Mouse (Mus musculus) MEL (cell line): ENCODE data around the gene Gtpbp1. TPM values are rescaled to one million over a fixed set of nuclear protein-coding genes. Genes with fewer than 3 reads are reported as not detected.

Source experiments
- DNase-seq: peaks from one replicate; pipeline ENCODE4 v3.0.0; 2011; ENCODE audit warnings: low read depth, low spot score
- H3K27ac ChIP-seq: 2 replicates; pipeline ENCODE4 v1.5.1; 2012; ENCODE audit warnings: low read depth, mild to moderate bottlenecking, control low read depth, low read length, moderate library complexity; ENCODE audit not compliant: control insufficient read depth
- H3K27me3 ChIP-seq, 2 experiments: fragments of 150-350 bp in 1 of 2; sonication (generic) in 1 of 2; 2 replicates each; pipeline ENCODE4 v1.6.1; 2012; ENCODE audit warnings: low read length in 2 of 2, mild to moderate bottlenecking in 2 of 2, improper control_type of control experiment in 1 of 2, moderate library complexity in 1 of 2; ENCODE audit not compliant: insufficient read depth in 2 of 2, control insufficient read depth in 1 of 2
- H3K36me3 ChIP-seq, 2 experiments: 2 replicates each; pipeline ENCODE4 v1.6.1; 2012 to 2014; ENCODE audit warnings: low read length in 2 of 2, improper control_type of control experiment in 1 of 2, inconsistent platforms in 1 of 2, mild to moderate bottlenecking in 1 of 2; ENCODE audit not compliant: insufficient read depth in 2 of 2, control insufficient read depth in 1 of 2
- H3K4me1 ChIP-seq, 2 experiments: fragments of 150-350 bp in 1 of 2; sonication (generic) in 1 of 2; 2 replicates each; pipeline ENCODE4 v1.6.1; 2012; ENCODE audit warnings: low read length in 2 of 2, improper control_type of control experiment in 1 of 2, mild to moderate bottlenecking in 1 of 2; ENCODE audit not compliant: insufficient read depth in 2 of 2, control insufficient read depth in 1 of 2
- H3K4me3 ChIP-seq, 2 experiments: fragments of 150-350 bp in 1 of 2; sonication (generic) in 1 of 2; 2 replicates each; pipeline ENCODE4 v1.5.1; 2012; ENCODE audit warnings: low read depth in 2 of 2, low read length in 2 of 2, mild to moderate bottlenecking in 2 of 2, moderate library complexity in 2 of 2, control low read depth in 1 of 2, improper control_type of control experiment in 1 of 2; ENCODE audit not compliant: control insufficient read depth in 1 of 2, insufficient read depth in 1 of 2
- H3K79me2 ChIP-seq: 2 replicates; pipeline ENCODE4 v1.6.1; 2012; ENCODE audit warnings: mild to moderate bottlenecking, low read length, moderate library complexity; ENCODE audit not compliant: control insufficient read depth, poor library complexity, insufficient read depth
- H3K9ac ChIP-seq: 2 replicates; pipeline ENCODE4 v1.6.1; 2012; ENCODE audit warnings: low read depth, mild to moderate bottlenecking, control low read depth, low read length, moderate library complexity; ENCODE audit not compliant: control insufficient read depth, poor library complexity, severe bottlenecking
- H3K9me3 ChIP-seq: fragments of 150-350 bp; sonication (generic); replicated peaks from 2 replicates; pipeline ENCODE4 v1.6.1; 2012; ENCODE audit warnings: mild to moderate bottlenecking, low read length, improper control_type of control experiment, moderate library complexity; ENCODE audit not compliant: insufficient read depth
- BHLHE40 ChIP-seq: IDR thresholded peaks from 2 replicates; pipeline ENCODE4 v1.6.1; 2012; ENCODE audit warnings: low read depth, mild to moderate bottlenecking, inconsistent platforms, low read length, improper control_type of control experiment, borderline replicate concordance
- CHD1 ChIP-seq: IDR thresholded peaks from 2 replicates; pipeline ENCODE4 v1.6.1; 2012; ENCODE audit warnings: low read depth, mild to moderate bottlenecking, inconsistent platforms, low read length, improper control_type of control experiment
- ELF1 ChIP-seq: IDR thresholded peaks from 2 replicates; pipeline ENCODE4 v1.6.1; 2014; ENCODE audit warnings: low read depth, mild to moderate bottlenecking, inconsistent platforms, low read length, improper control_type of control experiment, moderate library complexity
- ETS1 ChIP-seq: IDR thresholded peaks from 2 replicates; pipeline ENCODE4 v1.6.1; 2012; ENCODE audit warnings: low read depth, mild to moderate bottlenecking, inconsistent platforms, low read length, improper control_type of control experiment, moderate library complexity
- GABPA ChIP-seq: IDR thresholded peaks from 2 replicates; pipeline ENCODE4 v1.6.1; 2012; ENCODE audit warnings: low read depth, mild to moderate bottlenecking, inconsistent platforms, low read length, improper control_type of control experiment, moderate library complexity
- KAT2A ChIP-seq: conservative IDR thresholded peaks from 2 replicates; pipeline ENCODE4 v1.6.1; 2012; ENCODE audit warnings: low read depth, low read length, improper control_type of control experiment, inconsistent platforms
- MAZ ChIP-seq: IDR thresholded peaks from 2 replicates; pipeline ENCODE4 v1.6.1; 2012; ENCODE audit warnings: low read depth, mild to moderate bottlenecking, inconsistent platforms, low read length, improper control_type of control experiment
- MEF2A ChIP-seq: IDR thresholded peaks from 2 replicates; pipeline ENCODE4 v1.6.1; 2014; ENCODE audit warnings: low read depth, mild to moderate bottlenecking, inconsistent platforms, low read length, improper control_type of control experiment; ENCODE audit not compliant: poor library complexity, insufficient replicate concordance, severe bottlenecking; ENCODE audit errors: extremely low read depth
- MXI1 ChIP-seq: IDR thresholded peaks from 2 replicates; pipeline ENCODE4 v1.6.1; 2011; ENCODE audit warnings: mild to moderate bottlenecking, low read depth, low read length, improper control_type of control experiment
- MYC ChIP-seq: IDR thresholded peaks from 2 replicates; pipeline ENCODE4 v1.6.1; 2011; ENCODE audit warnings: low read depth, mild to moderate bottlenecking, low read length, improper control_type of control experiment, moderate library complexity
- NRF1 ChIP-seq: IDR thresholded peaks from 2 replicates; pipeline ENCODE4 v1.6.1; 2014; ENCODE audit warnings: low read depth, mild to moderate bottlenecking, inconsistent platforms, low read length, improper control_type of control experiment, moderate library complexity; ENCODE audit not compliant: poor library complexity, insufficient read depth, severe bottlenecking
- POLR2AphosphoS2 ChIP-seq: IDR thresholded peaks from 2 replicates; pipeline ENCODE4 v1.6.1; 2011; ENCODE audit warnings: low read length, improper control_type of control experiment
- POLR2AphosphoS5 ChIP-seq: IDR thresholded peaks from 2 replicates; pipeline ENCODE4 v1.6.1; 2012; ENCODE audit warnings: low read depth, borderline replicate concordance, mild to moderate bottlenecking, inconsistent platforms, low read length, moderate library complexity, mixed read lengths
- RAD21 ChIP-seq: IDR thresholded peaks from 2 replicates; pipeline ENCODE4 v1.6.1; 2011; ENCODE audit warnings: mild to moderate bottlenecking, low read depth, low read length, improper control_type of control experiment
- TCF12 ChIP-seq: IDR thresholded peaks from 2 replicates; pipeline ENCODE4 v1.6.1; 2014; ENCODE audit warnings: low read depth, mild to moderate bottlenecking, inconsistent platforms, low read length, improper control_type of control experiment, moderate library complexity
- UBTF ChIP-seq: IDR thresholded peaks from 2 replicates; pipeline ENCODE4 v1.6.1; 2012; ENCODE audit warnings: low read depth, mild to moderate bottlenecking, inconsistent platforms, low read length, improper control_type of control experiment, moderate library complexity, borderline replicate concordance; ENCODE audit not compliant: insufficient read depth
- polyA plus RNA-seq, 2 experiments: library from polyadenylated mRNA; stranded (reverse) in 1 of 2; unstranded in 1 of 2; fragments of >175 nt in 1 of 2; fragments of >200 nt in 1 of 2; gene quantifications; 2 replicates each; pipeline versions ENCODE4 v1.2.1 to v1.2.4; 2012; ENCODE audit warnings: low replicate concordance in 2 of 2, low read depth in 1 of 2; ENCODE audit not compliant: insufficient read length in 2 of 2, insufficient read depth in 1 of 2, missing spikeins in 1 of 2
- total RNA-seq: library from RNA; depleted of rRNA; stranded (reverse); fragments of 300-350 nt; gene quantifications from 2 replicates; pipeline ENCODE4 v1.2.3, GENCODE M21; 2012; rRNA removed

The Gtpbp1 gene
- total and polyA plus RNA-seq, 3 experiments, result 50.3 to 92.2 TPM; not detected in 1

DNA sequence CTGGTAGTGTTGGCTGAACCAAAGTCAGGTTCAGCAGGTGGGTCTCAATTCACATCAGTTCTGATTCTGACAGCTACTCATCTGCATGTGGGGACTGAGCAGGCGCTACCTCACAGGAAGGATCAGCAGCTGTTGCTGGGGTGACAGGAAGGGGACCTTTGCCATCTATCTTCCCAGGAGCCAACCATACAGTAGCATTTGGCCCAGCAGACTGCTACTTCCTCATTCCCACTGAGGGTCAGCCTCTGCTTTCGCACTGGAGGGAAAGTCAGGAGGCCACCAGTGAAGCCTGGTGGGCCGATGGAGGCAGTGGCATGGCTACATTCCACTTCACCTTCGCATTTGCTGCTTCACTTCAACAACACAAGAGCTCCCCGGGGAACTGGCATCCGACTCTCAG lies 77.7 kb downstream of the Gtpbp1 start:
- no peak overlapping the region for H3K9ac ChIP-seq
- no peaks in the 10 kb centered on the region for H3K36me3 ChIP-seq
- no peak for DNase-seq
- no peak overlapping the region for H3K27ac ChIP-seq
- no peaks in the 10 kb centered on the region for H3K9me3 ChIP-seq
- H3K27me3 ChIP-seq, result no peaks in the 10 kb centered on the region
- H3K4me1 ChIP-seq, result peaks cover 0 to under 1% of the 10 kb centered on the region in 2 experiments; a peak in 1 of 4 replicates
- TF ChIP-seq ELF1, result no peak
- TF ChIP-seq CHD1, result no peak
- TF ChIP-seq POLR2AphosphoS5, result no peak
- TF ChIP-seq RAD21, result no peak
- no peak for TF ChIP-seq ETS1
- TF ChIP-seq TCF12, result no peak
- no peak for TF ChIP-seq NRF1
- TF ChIP-seq MAZ, result no peak
- no peak for TF ChIP-seq GABPA
- TF ChIP-seq UBTF, result no peak
- TF ChIP-seq, all 39 proteins: peak for 0
- no peak overlapping the region for H3K4me3 ChIP-seq
- H3K79me2 ChIP-seq, result no peaks in the 10 kb centered on the region

DNA sequence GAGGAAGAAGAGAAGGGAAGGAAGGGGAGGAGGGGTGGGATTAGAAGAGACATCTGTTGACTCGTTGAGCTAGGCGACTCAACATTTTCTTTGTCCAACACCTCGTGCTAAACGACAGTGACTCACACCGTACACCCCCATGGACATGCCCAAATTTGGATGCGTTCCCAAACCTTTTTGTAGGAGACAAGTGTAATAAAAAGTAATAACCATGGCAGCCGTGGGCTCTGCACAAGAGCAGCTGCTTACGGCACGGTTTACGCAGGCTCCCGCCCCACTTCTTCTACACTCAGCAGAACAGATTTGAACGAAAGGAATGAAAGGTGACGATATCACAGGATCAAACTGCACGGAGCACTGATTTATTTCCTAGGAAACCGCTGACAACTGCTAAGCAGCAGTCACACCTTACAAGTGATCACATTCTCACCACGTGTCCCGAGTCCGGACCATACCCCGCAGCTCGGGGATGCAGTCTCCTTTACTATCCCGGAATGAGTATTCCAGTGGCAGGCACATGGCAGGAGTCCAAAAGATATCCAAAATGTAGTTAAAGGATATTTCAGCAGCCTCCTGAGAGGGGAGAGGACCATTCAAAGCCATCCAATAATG lies 80.1 kb downstream of the Gtpbp1 start:
- H3K27ac ChIP-seq, result no peak overlapping the region
- no peaks in the 10 kb centered on the region for H3K9me3 ChIP-seq
- H3K79me2 ChIP-seq, result no peaks in the 10 kb centered on the region
- TF ChIP-seq MEF2A (no peak), MXI1 (no peak), RAD21 (no peak), MYC (no peak), POLR2AphosphoS2 (no peak), BHLHE40 (no peak), MAZ (no peak), KAT2A (no peak)
- H3K4me1 ChIP-seq, result peaks cover 0 to 6% of the 10 kb centered on the region in 2 experiments; a peak in 1 of 4 replicates
- DNase-seq, result no peak
- H3K36me3 ChIP-seq, result 0 out of 4 replicates have a peak, but pooled peaks cover 0 to 2% of the 10 kb centered on the region in 2 experiments
- H3K4me3 ChIP-seq, result no peak overlapping the region
- H3K9ac ChIP-seq, result no peak overlapping the region
- no peaks in the 10 kb centered on the region for H3K27me3 ChIP-seq

Other genes with a start within 250 kb of the Gtpbp1 start
- gene Csnk1e, start 235.3 kb upstream of the Gtpbp1 start, total RNA-seq, result 28.5 and 33.3 TPM in 2 replicates
- gene Csnk1e, start 235.3 kb upstream of the Gtpbp1 start, polyA plus RNA-seq, result 10 to 100 TPM in 1 of 2 experiments, not detected in 1; 58.1 TPM
- not detected in 2 replicates for gene Kcnj4, start 185.6 kb upstream of the Gtpbp1 start, total RNA-seq
- under 1 TPM in 1 of 2 experiments, not detected in 1; 0.07 TPM for gene Kcnj4, start 185.6 kb upstream of the Gtpbp1 start, polyA plus RNA-seq
- 12.6 and 14.5 TPM in 2 replicates for gene Kdelr3, start 174.4 kb upstream of the Gtpbp1 start, total RNA-seq
- 10 to 100 TPM in 1 of 2 experiments, not detected in 1; 32.2 TPM for gene Kdelr3, start 174.4 kb upstream of the Gtpbp1 start, polyA plus RNA-seq
- gene Ddx17, start 144.1 kb upstream of the Gtpbp1 start, total RNA-seq, result 100 and 115 TPM in 2 replicates
- 100 to 1,000 TPM in 1 of 2 experiments, 10 to 100 TPM in 1; 85.4 to 148 TPM for gene Ddx17, start 144.1 kb upstream of the Gtpbp1 start, polyA plus RNA-seq
- gene Dmc1, start 85.7 kb upstream of the Gtpbp1 start, total RNA-seq, result not detected in 2 replicates
- gene Dmc1, start 85.7 kb upstream of the Gtpbp1 start, polyA plus RNA-seq, result not detected
- 0.35 and 0.39 TPM in 2 replicates for gene Fam227a, start 31.9 kb upstream of the Gtpbp1 start, total RNA-seq
- under 1 TPM in 1 of 2 experiments, not detected in 1; 0.60 TPM for gene Fam227a, start 31.9 kb upstream of the Gtpbp1 start, polyA plus RNA-seq
- 29.6 and 34.3 TPM in 2 replicates for gene Cby1, start 31.6 kb upstream of the Gtpbp1 start, total RNA-seq
- 10 to 100 TPM in 1 of 2 experiments, not detected in 1; 56.2 TPM for gene Cby1, start 31.6 kb upstream of the Gtpbp1 start, polyA plus RNA-seq
- gene Tomm22, start 20.0 kb upstream of the Gtpbp1 start, total RNA-seq, result 161 and 174 TPM in 2 replicates
- 100 to 1,000 TPM; 281 to 829 TPM for gene Tomm22, start 20.0 kb upstream of the Gtpbp1 start, polyA plus RNA-seq
- 37.8 and 47.2 TPM in 2 replicates for gene Josd1, start 2.9 kb upstream of the Gtpbp1 start, total RNA-seq
- gene Josd1, start 2.9 kb upstream of the Gtpbp1 start, polyA plus RNA-seq, result 10 to 100 TPM in 1 of 2 experiments, not detected in 1; 46.5 TPM
- 4.3 and 5.2 TPM in 2 replicates for gene Sun2, start 51.7 kb downstream of the Gtpbp1 start, total RNA-seq
- 10 to 100 TPM in 1 of 2 experiments, not detected in 1; 10.6 TPM for gene Sun2, start 51.7 kb downstream of the Gtpbp1 start, polyA plus RNA-seq
- 14.7 and 19.5 TPM in 2 replicates for gene Dnal4, start 87.0 kb downstream of the Gtpbp1 start, total RNA-seq
- gene Dnal4, start 87.0 kb downstream of the Gtpbp1 start, polyA plus RNA-seq, result 10 to 100 TPM in 1 of 2 experiments, not detected in 1; 30.0 TPM
- 0.03 and 0.04 TPM in 2 replicates for gene Nptxr, start 113.9 kb downstream of the Gtpbp1 start, total RNA-seq
- gene Nptxr, start 113.9 kb downstream of the Gtpbp1 start, polyA plus RNA-seq, result under 1 TPM in 1 of 2 experiments, not detected in 1; 0.33 TPM
- 0.23 TPM in 1 of 2 replicates, not detected in the other for gene Npcd, start 143.4 kb downstream of the Gtpbp1 start, total RNA-seq
- not detected for gene Npcd, start 143.4 kb downstream of the Gtpbp1 start, polyA plus RNA-seq
- gene Cbx6, start 143.8 kb downstream of the Gtpbp1 start, total RNA-seq, result 21.7 and 25.1 TPM in 2 replicates
- gene Cbx6, start 143.8 kb downstream of the Gtpbp1 start, polyA plus RNA-seq, result 10 to 100 TPM in 1 of 2 experiments, not detected in 1; 43.6 TPM
- 17.2 and 22.2 TPM in 2 replicates for gene Apobec3, start 200.8 kb downstream of the Gtpbp1 start, total RNA-seq
- gene Apobec3, start 200.8 kb downstream of the Gtpbp1 start, polyA plus RNA-seq, result 10 to 100 TPM in 1 of 2 experiments, not detected in 1; 38.6 TPM